Mouse (Mus musculus): Measurements from ENCODE around the gene Trmt10c. TPM values are rescaled to one million over a fixed set of nuclear protein-coding genes. Genes with fewer than 3 reads are reported as not detected.

The Trmt10c gene
- polyA plus RNA-seq, 1 experiment from 2014 or later = 31.3 TPM

- DNase-seq (ENCODE audit: low spot score, missing footprints) (peak; percentile 98), ATAC-seq (ENCODE audit: low FRiP score) (peak; percentile 90)
- Histone ChIP-seq H3K27ac (ENCODE audit: low read depth, low read length) (peak overlapping the region; percentile 75), H3K27me3 (ENCODE audit: control insufficient read depth, insufficient read depth, low read length) (no peaks in the 10 kb centered on the region), H3K4me1 (ENCODE audit: control insufficient read depth, insufficient read depth, low read length) (peaks cover 15% of the 10 kb centered on the region), H3K4me2 (peak overlapping the region; percentile 72), H3K36me3 (ENCODE audit: control insufficient read depth, insufficient read depth, low read length) (peaks cover 3% of the 10 kb centered on the region; the same call in 1 of the 2 replicates), H3K4me3 (ENCODE audit: low read depth, low read length) (peak overlapping the region; percentile 98), H3K9me3 (ENCODE audit: control insufficient read depth, low read length) (no peaks in the 10 kb centered on the region), H3K9ac (ENCODE audit: low read length) (peak overlapping the region; percentile 97)
- under 1% methylated on average over 61 of the region's 62 CpGs for WGBS
These were observed 8.7 kb downstream of the Trmt10c start for GRCm38 (mm10) chr16:56028722-56029551.

- Histone ChIP-seq H3K4me2 (peak overlapping the region; percentile 72), H3K4me1 (ENCODE audit: control insufficient read depth, insufficient read depth, low read length) (peaks cover 15% of the 10 kb centered on the region), H3K27me3 (ENCODE audit: control insufficient read depth, insufficient read depth, low read length) (no peaks in the 10 kb centered on the region), H3K36me3 (ENCODE audit: control insufficient read depth, insufficient read depth, low read length) (peaks cover 3% of the 10 kb centered on the region; the same call in 1 of the 2 replicates), H3K9me3 (ENCODE audit: control insufficient read depth, low read length) (no peaks in the 10 kb centered on the region), H3K9ac (ENCODE audit: low read length) (peak overlapping the region; percentile 97), H3K27ac (ENCODE audit: low read depth, low read length) (no peak overlapping the region), H3K4me3 (ENCODE audit: low read depth, low read length) (peak overlapping the region; percentile 98)
- no peak for ATAC-seq (ENCODE audit: low FRiP score)
- WGBS = 56% methylated on average over 12 of the region's 12 CpGs
- DNase-seq (ENCODE audit: low spot score, missing footprints) = no peak
These were observed 9.6 kb downstream of the Trmt10c start for GRCm38 (mm10) chr16:56027854-56028629.

- H3K36me3 ChIP-seq (ENCODE audit: control insufficient read depth, insufficient read depth, low read length) = peaks cover 25% of the 10 kb centered on the region
- 95% methylated on average over 7 of the region's 7 CpGs for WGBS
- H3K27me3 ChIP-seq (ENCODE audit: control insufficient read depth, insufficient read depth, low read length) = no peaks in the 10 kb centered on the region
These were observed 18.0 kb downstream of the Trmt10c start for GRCm38 (mm10) chr16:56019660-56020059.

GRCm38 (mm10) chr16:56014076-56014475, 23.5 kb downstream of the Trmt10c start:
- Histone ChIP-seq H3K36me3 (ENCODE audit: control insufficient read depth, insufficient read depth, low read length) (peaks cover 17% of the 10 kb centered on the region), H3K4me3 (ENCODE audit: low read depth, low read length) (no peak overlapping the region), H3K27me3 (ENCODE audit: control insufficient read depth, insufficient read depth, low read length) (no peaks in the 10 kb centered on the region), H3K9me3 (ENCODE audit: control insufficient read depth, low read length) (no peaks in the 10 kb centered on the region), H3K9ac (ENCODE audit: low read length) (no peak overlapping the region), H3K27ac (ENCODE audit: low read depth, low read length) (no peak overlapping the region), H3K4me2 (no peak overlapping the region), H3K4me1 (ENCODE audit: control insufficient read depth, insufficient read depth, low read length) (no peaks in the 10 kb centered on the region)
- ATAC-seq (ENCODE audit: low FRiP score) (no peak), DNase-seq (ENCODE audit: low spot score, missing footprints) (no peak)
- 92% methylated on average over 7 of the region's 7 CpGs for WGBS

More at GRCm38 (mm10) chr16:56019660-56020059, 18.0 kb downstream of the Trmt10c start:
- no peaks in the 10 kb centered on the region for H3K4me1 ChIP-seq (ENCODE audit: control insufficient read depth, insufficient read depth, low read length)
- no peak overlapping the region for H3K9ac ChIP-seq (ENCODE audit: low read length)
- H3K27ac ChIP-seq (ENCODE audit: low read depth, low read length) = no peak overlapping the region
- peak; percentile 39 for DNase-seq (ENCODE audit: low spot score, missing footprints)
- H3K4me3 ChIP-seq (ENCODE audit: low read depth, low read length) = no peak overlapping the region
- no peaks in the 10 kb centered on the region for H3K9me3 ChIP-seq (ENCODE audit: control insufficient read depth, low read length)
- no peak overlapping the region for H3K4me2 ChIP-seq
- ATAC-seq (ENCODE audit: low FRiP score) = no peak

- no peaks in the 10 kb centered on the region for H3K9me3 ChIP-seq (ENCODE audit: control insufficient read depth, low read length)
- 86% methylated on average over 10 of the region's 10 CpGs for whole genome bisulfite sequencing
- no peak overlapping the region for H3K27ac ChIP-seq (ENCODE audit: low read depth, low read length)
- H3K4me3 ChIP-seq (ENCODE audit: low read depth, low read length) = no peak overlapping the region
- no peaks in the 10 kb centered on the region for H3K27me3 ChIP-seq (ENCODE audit: control insufficient read depth, insufficient read depth, low read length)
- H3K36me3 ChIP-seq (ENCODE audit: control insufficient read depth, insufficient read depth, low read length) = peaks cover 8% of the 10 kb centered on the region
- peak; percentile 82 for DNase-seq (ENCODE audit: low spot score, missing footprints)
- peak; percentile 65; the same call in 1 of the 2 replicates for ATAC-seq (ENCODE audit: low FRiP score)
- H3K4me1 ChIP-seq (ENCODE audit: control insufficient read depth, insufficient read depth, low read length) = no peaks in the 10 kb centered on the region
- no peak overlapping the region for H3K4me2 ChIP-seq
- no peak overlapping the region for H3K9ac ChIP-seq (ENCODE audit: low read length)
These were observed 24.6 kb downstream of the Trmt10c start for GRCm38 (mm10) chr16:56012789-56013743.

- Histone ChIP-seq H3K4me1 (ENCODE audit: control insufficient read depth, insufficient read depth, low read length) (no peaks in the 10 kb centered on the region), H3K9me3 (ENCODE audit: control insufficient read depth, low read length) (no peaks in the 10 kb centered on the region), H3K4me3 (ENCODE audit: low read depth, low read length) (no peak overlapping the region), H3K27me3 (ENCODE audit: control insufficient read depth, insufficient read depth, low read length) (no peaks in the 10 kb centered on the region), H3K27ac (ENCODE audit: low read depth, low read length) (no peak overlapping the region), H3K9ac (ENCODE audit: low read length) (no peak overlapping the region), H3K4me2 (no peak overlapping the region), H3K36me3 (ENCODE audit: control insufficient read depth, insufficient read depth, low read length) (peaks cover 3% of the 10 kb centered on the region; the same call in 1 of the 2 replicates)
- 91% methylated on average over 1 of the region's 1 CpGs for WGBS
- DNase-seq (ENCODE audit: low spot score, missing footprints) = no peak
- ATAC-seq (ENCODE audit: low FRiP score) = no peak
These were observed 28.8 kb downstream of the Trmt10c start for GRCm38 (mm10) chr16:56008862-56009261.

- peaks cover 3% of the 10 kb centered on the region; the same call in 1 of the 2 replicates for H3K36me3 ChIP-seq (ENCODE audit: control insufficient read depth, insufficient read depth, low read length)
- 95% methylated on average over 11 of the region's 11 CpGs for WGBS
- no peak overlapping the region for H3K27ac ChIP-seq (ENCODE audit: low read depth, low read length)
- H3K9me3 ChIP-seq (ENCODE audit: control insufficient read depth, low read length) = no peaks in the 10 kb centered on the region
- no peaks in the 10 kb centered on the region for H3K4me1 ChIP-seq (ENCODE audit: control insufficient read depth, insufficient read depth, low read length)
- H3K27me3 ChIP-seq (ENCODE audit: control insufficient read depth, insufficient read depth, low read length) = no peaks in the 10 kb centered on the region
- H3K4me2 ChIP-seq = no peak overlapping the region
- H3K4me3 ChIP-seq (ENCODE audit: low read depth, low read length) = no peak overlapping the region
- H3K9ac ChIP-seq (ENCODE audit: low read length) = no peak overlapping the region
- DNase-seq (ENCODE audit: low spot score, missing footprints) (peak; percentile 45), ATAC-seq (ENCODE audit: low FRiP score) (no peak)
These were observed 30.8 kb downstream of the Trmt10c start for GRCm38 (mm10) chr16:56006798-56007197.

GRCm38 (mm10) chr16:55994235-55994634, 43.4 kb downstream of the Trmt10c start:
- H3K9ac ChIP-seq (ENCODE audit: low read length) = no peak overlapping the region
- no peaks in the 10 kb centered on the region for H3K4me1 ChIP-seq (ENCODE audit: control insufficient read depth, insufficient read depth, low read length)
- ATAC-seq (ENCODE audit: low FRiP score) (no peak), DNase-seq (ENCODE audit: low spot score, missing footprints) (no peak)
- H3K27ac ChIP-seq (ENCODE audit: low read depth, low read length) = no peak overlapping the region
- H3K36me3 ChIP-seq (ENCODE audit: control insufficient read depth, insufficient read depth, low read length) = no peaks in the 10 kb centered on the region; the same call in 1 of the 2 replicates
- H3K4me3 ChIP-seq (ENCODE audit: low read depth, low read length) = no peak overlapping the region
- H3K27me3 ChIP-seq (ENCODE audit: control insufficient read depth, insufficient read depth, low read length) = no peaks in the 10 kb centered on the region
- H3K4me2 ChIP-seq = no peak overlapping the region
- 96% methylated on average over 2 of the region's 2 CpGs for WGBS
- H3K9me3 ChIP-seq (ENCODE audit: control insufficient read depth, low read length) = no peaks in the 10 kb centered on the region
